Mouse (Mus musculus): ENCODE results near the gene Psmg3. TPM values are rescaled to one million over a fixed set of nuclear protein-coding genes. Genes with fewer than 3 reads are reported as not detected.

The Psmg3 gene
- total and polyA plus RNA-seq, 2 experiments from 2014 or later: 23.6 to 60.6 TPM

DNA sequence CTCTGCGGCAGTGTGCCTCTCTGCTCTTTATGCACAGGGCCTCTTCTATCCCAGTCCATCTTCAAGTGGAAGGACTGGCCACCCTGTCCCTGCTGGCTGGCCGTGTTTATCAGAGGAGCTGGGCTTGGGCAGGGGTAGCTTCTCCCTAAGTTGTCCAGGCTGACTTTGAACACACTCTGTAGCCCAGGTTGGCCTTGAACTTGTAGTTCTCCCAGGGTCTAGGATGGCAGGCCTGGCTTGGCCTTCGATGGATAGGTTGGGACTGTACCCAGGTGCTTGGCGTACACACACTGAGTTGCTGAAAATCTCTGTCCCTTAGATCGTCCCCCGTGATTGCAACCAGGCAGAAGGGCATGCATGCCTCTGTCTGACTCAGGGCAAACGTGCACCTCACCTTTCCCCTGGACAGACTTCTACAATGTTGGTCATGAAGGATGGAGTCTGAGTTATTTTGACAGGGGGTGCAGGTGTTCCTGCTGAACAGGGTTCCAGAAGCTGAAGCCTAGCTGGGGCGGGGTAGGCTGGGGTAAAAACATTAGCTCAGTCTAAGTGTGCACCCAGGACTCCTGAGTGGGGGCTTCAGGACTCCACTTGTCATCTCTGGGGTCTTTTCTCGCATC, 30.6 kb downstream of the Psmg3 start:
- Histone ChIP-seq H3K27me3 (ENCODE audit: insufficient read depth, low read length) (no peaks in the 10 kb centered on the region), H3K4me2 (ENCODE audit: low read depth, low read length) (no peak overlapping the region), H3K9me3 (ENCODE audit: low read length) (no peaks in the 10 kb centered on the region), H3K4me3 (ENCODE audit: low read length) (no peak overlapping the region), H3K27ac (no peak overlapping the region), H3K9ac (replicated peaks; ENCODE audit: low read length) (no peak overlapping the region), H3K36me3 (ENCODE audit: insufficient read depth, low read length) (peaks cover 14% of the 10 kb centered on the region; the same call in 1 of the 2 replicates), H3K4me1 (ENCODE audit: insufficient read depth, low read length) (peaks cover 38% of the 10 kb centered on the region)
- ATAC-seq: no peak
- no peak for DNase-seq (ENCODE audit: low spot score)
- no peak for TF ChIP-seq CTCF (IDR thresholded peaks at IDR 0.05; ENCODE audit: low read depth)
- WGBS: 70% methylated on average over 9 of the region's 9 CpGs

DNA sequence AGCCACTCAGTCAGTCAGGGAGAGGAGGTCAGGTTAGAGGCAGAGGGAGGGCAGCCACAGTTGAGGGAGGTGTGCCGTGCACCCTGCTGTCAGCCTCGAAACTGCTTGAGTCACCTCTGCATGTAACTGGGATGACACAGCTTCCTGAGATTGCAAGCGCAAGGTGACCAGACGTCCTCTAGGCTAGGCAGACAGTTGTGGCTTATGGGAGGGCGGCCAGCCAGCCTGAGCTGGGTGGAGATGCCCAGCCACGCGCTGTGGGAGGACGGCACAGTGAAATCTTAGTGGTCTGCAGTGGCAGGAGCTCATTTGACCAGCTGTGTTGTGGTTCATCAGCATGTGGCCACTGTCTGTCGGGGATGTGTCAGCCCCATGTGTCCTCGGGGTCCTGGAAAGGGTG, 31.7 kb downstream of the Psmg3 start:
- DNase-seq (ENCODE audit: low spot score) (no peak), ATAC-seq (no peak)
- TF ChIP-seq CTCF (IDR thresholded peaks at IDR 0.05; ENCODE audit: low read depth): no peak
- Histone ChIP-seq H3K4me3 (ENCODE audit: low read length) (no peak overlapping the region), H3K36me3 (ENCODE audit: insufficient read depth, low read length) (0 out of 2 replicates have a peak, but pooled peaks cover 4% of the 10 kb centered on the region), H3K4me1 (ENCODE audit: insufficient read depth, low read length) (peaks cover 38% of the 10 kb centered on the region), H3K27ac (no peak overlapping the region), H3K27me3 (ENCODE audit: insufficient read depth, low read length) (no peaks in the 10 kb centered on the region), H3K4me2 (ENCODE audit: low read depth, low read length) (no peak overlapping the region), H3K9me3 (ENCODE audit: low read length) (no peaks in the 10 kb centered on the region), H3K9ac (replicated peaks; ENCODE audit: low read length) (no peak overlapping the region)
- 59% methylated on average over 10 of the region's 10 CpGs for WGBS

GRCm38 (mm10) chr5:139794137-139794536, 32.5 kb downstream of the Psmg3 start:
- Histone ChIP-seq H3K4me3 (ENCODE audit: low read length) (no peak overlapping the region), H3K9me3 (ENCODE audit: low read length) (no peaks in the 10 kb centered on the region), H3K36me3 (ENCODE audit: insufficient read depth, low read length) (no peaks in the 10 kb centered on the region), H3K27me3 (ENCODE audit: insufficient read depth, low read length) (no peaks in the 10 kb centered on the region), H3K4me2 (ENCODE audit: low read depth, low read length) (no peak overlapping the region), H3K4me1 (ENCODE audit: insufficient read depth, low read length) (peaks cover 35% of the 10 kb centered on the region), H3K27ac (no peak overlapping the region), H3K9ac (replicated peaks; ENCODE audit: low read length) (no peak overlapping the region)
- 87% methylated on average over 5 of the region's 5 CpGs for WGBS
- no peak for TF ChIP-seq CTCF (IDR thresholded peaks at IDR 0.05; ENCODE audit: low read depth)
- no peak for ATAC-seq
- no peak for DNase-seq (ENCODE audit: low spot score)

GRCm38 (mm10) chr5:139793338-139794089, 33.2 kb downstream of the Psmg3 start:
- 75% methylated on average over 11 of the region's 11 CpGs for WGBS
- no peak for DNase-seq (ENCODE audit: low spot score)
- Histone ChIP-seq H3K27ac (no peak overlapping the region), H3K4me1 (ENCODE audit: insufficient read depth, low read length) (peaks cover 29% of the 10 kb centered on the region), H3K4me3 (ENCODE audit: low read length) (no peak overlapping the region), H3K9me3 (ENCODE audit: low read length) (no peaks in the 10 kb centered on the region), H3K4me2 (ENCODE audit: low read depth, low read length) (0 out of 2 replicates have a peak overlapping the region, but pooled peaks have one; percentile 99), H3K36me3 (ENCODE audit: insufficient read depth, low read length) (no peaks in the 10 kb centered on the region), H3K27me3 (ENCODE audit: insufficient read depth, low read length) (no peaks in the 10 kb centered on the region), H3K9ac (replicated peaks; ENCODE audit: low read length) (no peak overlapping the region)
- TF ChIP-seq CTCF (IDR thresholded peaks at IDR 0.05; ENCODE audit: low read depth): no peak
- no peak for ATAC-seq

DNA sequence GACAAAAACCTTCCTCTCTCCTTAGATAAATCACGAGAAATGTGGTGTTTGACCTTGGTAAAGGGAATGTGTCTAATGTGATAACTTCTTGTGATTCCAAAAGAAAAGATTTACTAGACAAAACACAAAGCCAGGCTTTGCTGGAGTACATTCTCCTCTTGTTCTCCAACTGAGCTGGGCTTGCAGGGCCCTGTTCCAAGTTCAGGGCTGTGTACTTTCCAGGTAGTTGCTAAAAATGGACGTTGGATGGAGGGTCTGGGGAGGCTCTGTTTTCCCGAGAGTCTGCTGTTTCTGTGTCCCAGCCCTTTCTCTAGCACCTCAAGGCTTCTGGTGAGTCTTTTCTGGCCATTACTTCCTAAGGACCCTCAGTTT, 33.7 kb downstream of the Psmg3 start:
- no peaks in the 10 kb centered on the region for H3K27me3 ChIP-seq (ENCODE audit: insufficient read depth, low read length)
- peak overlapping the region; percentile 99; the same call in 1 of the 2 replicates for H3K4me2 ChIP-seq (ENCODE audit: low read depth, low read length)
- H3K9ac ChIP-seq (replicated peaks; ENCODE audit: low read length): no peak overlapping the region
- H3K27ac ChIP-seq: no peak overlapping the region
- H3K4me3 ChIP-seq (ENCODE audit: low read length): no peak overlapping the region
- DNase-seq (ENCODE audit: low spot score) (no peak), ATAC-seq (no peak)
- no peaks in the 10 kb centered on the region for H3K36me3 ChIP-seq (ENCODE audit: insufficient read depth, low read length)
- peaks cover 23% of the 10 kb centered on the region for H3K4me1 ChIP-seq (ENCODE audit: insufficient read depth, low read length)
- no peak for TF ChIP-seq CTCF (IDR thresholded peaks at IDR 0.05; ENCODE audit: low read depth)
- no peaks in the 10 kb centered on the region for H3K9me3 ChIP-seq (ENCODE audit: low read length)
- WGBS: 59% methylated on average over 3 of the region's 3 CpGs

GRCm38 (mm10) chr5:139792159-139792775, 34.4 kb downstream of the Psmg3 start:
- Histone ChIP-seq H3K4me1 (ENCODE audit: insufficient read depth, low read length) (peaks cover 16% of the 10 kb centered on the region), H3K9ac (replicated peaks; ENCODE audit: low read length) (peak overlapping the region; percentile 60; the same call in 1 of the 2 replicates), H3K4me2 (ENCODE audit: low read depth, low read length) (peak overlapping the region; percentile 99), H3K4me3 (ENCODE audit: low read length) (peak overlapping the region; percentile 67), H3K36me3 (ENCODE audit: insufficient read depth, low read length) (no peaks in the 10 kb centered on the region), H3K27me3 (ENCODE audit: insufficient read depth, low read length) (no peaks in the 10 kb centered on the region), H3K9me3 (ENCODE audit: low read length) (no peaks in the 10 kb centered on the region), H3K27ac (no peak overlapping the region)
- TF ChIP-seq CTCF (IDR thresholded peaks at IDR 0.05; ENCODE audit: low read depth): no peak
- WGBS: 17% methylated on average over 11 of the region's 11 CpGs
- no peak for ATAC-seq
- DNase-seq (ENCODE audit: low spot score): no peak
